Mouse (Mus musculus): ENCODE measurements around the gene Gas2l3. TPM values are rescaled to one million over a fixed set of nuclear protein-coding genes. Genes with fewer than 3 reads are reported as not detected.

Gene Gas2l3
- polyA plus RNA-seq, 1 experiment = 12.1 TPM

- peaks cover 4% of the 10 kb centered on the region for H3K4me1 ChIP-seq (ENCODE audit: control insufficient read depth, insufficient read depth, low read length)
- H3K27ac ChIP-seq (ENCODE audit: insufficient read depth, low read length) = no peak overlapping the region
- no peak overlapping the region for H3K4me3 ChIP-seq (ENCODE audit: insufficient read depth, low read length)
- no peak for TF ChIP-seq CTCF (IDR thresholded peaks at IDR 0.05; ENCODE audit: borderline replicate concordance, insufficient read depth, low read length)
- TF ChIP-seq POLR2A (IDR thresholded peaks at IDR 0.05; ENCODE audit: low read depth, low read length) = no peak
Observed at GRCm38 (mm10) chr10:89435413-89435812, 8.4 kb downstream of the Gas2l3 start.

DNA sequence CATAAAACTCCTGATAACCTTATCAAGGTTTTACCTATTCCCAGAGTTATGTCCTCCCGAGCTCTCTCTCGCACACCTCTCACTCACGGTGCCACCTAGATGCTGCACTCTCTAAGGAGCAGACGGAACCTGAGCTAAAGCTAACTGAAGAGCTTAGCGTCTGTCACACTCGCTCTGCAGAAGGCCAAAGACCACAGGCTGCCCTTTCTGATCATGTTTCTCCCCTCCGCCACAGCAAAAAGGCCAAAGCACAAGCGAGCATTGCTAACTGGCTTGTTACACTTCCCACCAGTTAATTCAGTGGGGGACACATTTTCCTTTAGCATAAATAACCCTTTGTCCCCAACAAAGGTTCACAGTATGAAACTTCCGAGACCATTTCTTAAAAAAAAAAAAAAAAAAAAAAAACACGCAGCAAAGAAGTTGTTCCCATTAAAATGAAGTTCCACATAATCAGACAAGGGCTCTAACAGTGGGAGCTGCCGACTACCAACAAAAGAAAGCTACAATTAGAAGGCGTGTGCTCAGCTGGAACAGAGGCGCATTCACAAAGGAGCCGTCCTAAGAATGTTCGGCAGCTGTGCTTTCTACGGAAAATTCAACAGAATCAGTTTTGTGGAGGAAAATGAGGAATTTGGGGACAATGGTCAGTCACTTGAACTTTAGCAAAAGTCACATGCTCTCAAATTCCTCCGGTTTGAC is 9.1 kb downstream of the Gas2l3 start:
- Histone ChIP-seq H3K4me3 (ENCODE audit: insufficient read depth, low read length) (no peak overlapping the region), H3K27ac (ENCODE audit: insufficient read depth, low read length) (no peak overlapping the region), H3K4me1 (ENCODE audit: control insufficient read depth, insufficient read depth, low read length) (peaks cover 4% of the 10 kb centered on the region)
- TF ChIP-seq POLR2A (IDR thresholded peaks at IDR 0.05; ENCODE audit: low read depth, low read length) (no peak), CTCF (IDR thresholded peaks at IDR 0.05; ENCODE audit: borderline replicate concordance, insufficient read depth, low read length) (no peak)

- Histone ChIP-seq H3K4me3 (ENCODE audit: insufficient read depth, low read length) (no peak overlapping the region), H3K27ac (ENCODE audit: insufficient read depth, low read length) (no peak overlapping the region), H3K4me1 (ENCODE audit: control insufficient read depth, insufficient read depth, low read length) (no peaks in the 10 kb centered on the region)
- TF ChIP-seq CTCF (IDR thresholded peaks at IDR 0.05; ENCODE audit: borderline replicate concordance, insufficient read depth, low read length) (no peak), POLR2A (IDR thresholded peaks at IDR 0.05; ENCODE audit: low read depth, low read length) (no peak)
Observed at GRCm38 (mm10) chr10:89432743-89433142, 11.0 kb downstream of the Gas2l3 start.

DNA sequence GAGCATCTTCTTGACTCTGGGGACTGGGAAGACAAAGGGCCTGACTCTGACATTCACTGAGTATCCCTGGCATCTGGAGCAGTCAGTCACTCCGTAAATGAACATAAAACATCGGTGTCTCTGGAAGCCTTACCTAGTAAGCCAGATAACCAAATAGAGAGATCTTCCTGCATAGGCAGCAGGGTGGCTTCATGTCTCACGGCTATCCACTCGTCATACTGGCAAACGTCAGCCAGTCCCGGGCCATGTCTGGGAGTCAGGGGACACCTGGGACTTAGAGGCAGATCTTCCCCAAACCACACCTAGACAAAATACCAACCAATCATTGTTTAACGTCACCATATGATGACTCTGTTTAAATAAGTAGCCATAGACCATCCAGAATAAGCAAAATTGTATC is 13.0 kb downstream of the Gas2l3 start:
- H3K4me1 ChIP-seq (ENCODE audit: control insufficient read depth, insufficient read depth, low read length) = no peaks in the 10 kb centered on the region
- H3K4me3 ChIP-seq (ENCODE audit: insufficient read depth, low read length) = no peak overlapping the region
- no peak overlapping the region for H3K27ac ChIP-seq (ENCODE audit: insufficient read depth, low read length)
- TF ChIP-seq CTCF (IDR thresholded peaks at IDR 0.05; ENCODE audit: borderline replicate concordance, insufficient read depth, low read length) = no peak
- TF ChIP-seq POLR2A (IDR thresholded peaks at IDR 0.05; ENCODE audit: low read depth, low read length) = no peak

DNA sequence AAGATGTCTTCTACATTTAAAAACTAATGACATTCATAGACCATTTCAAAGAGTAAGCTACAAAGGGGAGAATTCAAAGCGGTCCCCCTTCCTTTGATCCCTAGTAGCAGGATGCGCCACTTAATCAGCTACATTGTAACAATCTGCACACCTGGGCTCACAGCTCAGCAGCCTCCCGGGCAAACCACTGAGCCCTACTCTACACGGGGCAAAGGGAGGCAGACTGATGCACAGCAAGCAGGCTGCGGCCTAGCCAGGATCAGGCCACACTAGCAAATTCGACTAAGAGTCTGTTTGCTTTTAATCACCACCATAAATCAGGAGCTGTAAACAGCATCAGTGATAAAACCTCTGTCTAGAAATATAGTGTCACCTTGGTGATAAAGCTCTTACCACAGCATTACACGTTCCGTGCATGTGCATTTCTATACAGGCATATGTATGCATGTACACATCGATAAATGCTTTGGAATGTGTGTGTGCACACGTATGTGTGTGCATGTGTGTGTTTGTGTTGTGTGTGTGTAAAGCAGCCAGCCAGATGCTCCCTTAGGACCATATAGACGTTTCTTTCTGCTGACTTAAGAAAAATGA is 18.9 kb downstream of the Gas2l3 start:
- Histone ChIP-seq H3K27ac (ENCODE audit: insufficient read depth, low read length) (no peak overlapping the region), H3K4me3 (ENCODE audit: insufficient read depth, low read length) (no peak overlapping the region), H3K4me1 (ENCODE audit: control insufficient read depth, insufficient read depth, low read length) (no peaks in the 10 kb centered on the region)
- TF ChIP-seq CTCF (IDR thresholded peaks at IDR 0.05; ENCODE audit: borderline replicate concordance, insufficient read depth, low read length) (no peak), POLR2A (IDR thresholded peaks at IDR 0.05; ENCODE audit: low read depth, low read length) (no peak)

DNA sequence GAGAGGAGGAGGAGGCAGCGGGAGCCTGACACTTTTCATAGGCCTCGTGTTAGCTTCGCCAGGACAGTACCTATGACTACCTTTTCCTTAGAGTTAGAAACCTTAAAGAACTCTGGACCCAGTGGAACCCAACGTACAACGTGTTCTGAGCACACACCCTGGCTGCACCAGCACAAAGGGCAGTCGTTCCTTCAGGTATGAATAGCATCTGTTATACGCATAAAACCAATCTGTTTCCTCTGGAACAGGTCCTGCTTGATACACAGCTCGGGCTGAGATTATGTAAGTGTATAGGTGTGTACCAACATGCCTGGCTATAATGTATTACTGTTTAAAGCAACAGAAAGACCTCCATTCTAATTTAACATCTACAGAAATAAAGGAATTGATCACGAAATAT is 19.6 kb downstream of the Gas2l3 start:
- no peak for TF ChIP-seq CTCF (IDR thresholded peaks at IDR 0.05; ENCODE audit: borderline replicate concordance, insufficient read depth, low read length)
- no peak for TF ChIP-seq POLR2A (IDR thresholded peaks at IDR 0.05; ENCODE audit: low read depth, low read length)
- Histone ChIP-seq H3K4me3 (ENCODE audit: insufficient read depth, low read length) (no peak overlapping the region), H3K27ac (ENCODE audit: insufficient read depth, low read length) (no peak overlapping the region), H3K4me1 (ENCODE audit: control insufficient read depth, insufficient read depth, low read length) (no peaks in the 10 kb centered on the region)

DNA sequence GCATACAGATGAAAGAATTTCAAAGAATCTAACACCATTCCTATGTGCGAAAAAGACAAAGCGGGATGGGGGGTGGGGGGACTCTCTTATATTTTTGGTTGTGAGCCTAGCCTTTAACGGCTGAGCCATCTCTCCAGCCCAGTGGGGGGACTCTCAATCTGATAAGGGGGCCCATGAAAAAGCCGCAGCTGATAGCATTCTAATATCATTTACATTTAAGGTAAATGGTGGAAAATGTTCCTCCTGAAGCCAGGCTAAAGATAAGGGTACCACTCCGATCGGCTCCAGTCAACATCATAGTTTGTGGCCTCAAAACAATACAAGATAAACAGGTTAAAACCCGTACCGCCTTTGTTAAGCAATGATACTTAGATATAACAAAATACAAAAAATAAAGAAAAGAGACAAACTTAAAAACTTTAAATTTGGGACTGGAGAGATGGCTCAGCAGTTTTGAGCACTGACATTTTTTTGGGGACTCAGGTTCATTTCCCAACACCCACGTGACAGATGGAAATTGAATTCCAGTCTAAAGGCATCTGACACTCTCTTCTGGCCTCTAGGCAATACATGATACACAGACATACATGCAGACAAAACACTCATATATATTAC is 20.5 kb downstream of the Gas2l3 start:
- Histone ChIP-seq H3K27ac (ENCODE audit: insufficient read depth, low read length) (no peak overlapping the region), H3K4me3 (ENCODE audit: insufficient read depth, low read length) (no peak overlapping the region), H3K4me1 (ENCODE audit: control insufficient read depth, insufficient read depth, low read length) (no peaks in the 10 kb centered on the region)
- no peak for TF ChIP-seq CTCF (IDR thresholded peaks at IDR 0.05; ENCODE audit: borderline replicate concordance, insufficient read depth, low read length)
- TF ChIP-seq POLR2A (IDR thresholded peaks at IDR 0.05; ENCODE audit: low read depth, low read length) = no peak

DNA sequence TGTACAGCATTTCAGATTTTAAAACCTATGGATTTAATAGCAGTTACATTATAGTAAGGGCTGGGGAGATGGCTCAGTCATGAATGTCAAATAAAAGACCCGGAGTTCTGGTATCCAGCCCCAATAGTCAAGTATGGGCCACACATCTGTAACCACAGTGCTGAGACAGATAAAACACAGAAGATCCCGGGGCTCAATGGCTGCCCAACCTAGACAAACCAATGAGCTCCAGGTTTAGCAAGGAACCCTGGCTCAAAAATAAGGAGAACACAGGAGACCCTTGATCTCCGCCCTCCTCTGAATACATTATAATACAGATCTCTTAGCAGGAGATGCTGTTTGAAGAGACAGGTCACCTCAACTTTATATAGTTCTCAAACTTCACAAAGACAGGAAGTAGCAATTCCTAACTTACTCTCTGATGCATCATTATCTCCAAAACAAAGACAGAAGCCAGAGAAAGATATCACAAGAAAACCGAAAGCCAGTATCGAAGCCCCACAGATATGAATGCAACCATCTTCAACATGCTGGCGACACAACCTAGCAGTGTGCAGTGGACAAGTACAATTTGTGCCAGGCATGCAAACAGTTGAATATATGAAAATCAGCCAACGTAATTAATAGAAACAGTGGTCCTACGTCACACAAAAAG is 21.1 kb downstream of the Gas2l3 start:
- Histone ChIP-seq H3K4me1 (ENCODE audit: control insufficient read depth, insufficient read depth, low read length) (no peaks in the 10 kb centered on the region), H3K27ac (ENCODE audit: insufficient read depth, low read length) (no peak overlapping the region), H3K4me3 (ENCODE audit: insufficient read depth, low read length) (no peak overlapping the region)
- TF ChIP-seq CTCF (IDR thresholded peaks at IDR 0.05; ENCODE audit: borderline replicate concordance, insufficient read depth, low read length) = no peak
- no peak for TF ChIP-seq POLR2A (IDR thresholded peaks at IDR 0.05; ENCODE audit: low read depth, low read length)

DNA sequence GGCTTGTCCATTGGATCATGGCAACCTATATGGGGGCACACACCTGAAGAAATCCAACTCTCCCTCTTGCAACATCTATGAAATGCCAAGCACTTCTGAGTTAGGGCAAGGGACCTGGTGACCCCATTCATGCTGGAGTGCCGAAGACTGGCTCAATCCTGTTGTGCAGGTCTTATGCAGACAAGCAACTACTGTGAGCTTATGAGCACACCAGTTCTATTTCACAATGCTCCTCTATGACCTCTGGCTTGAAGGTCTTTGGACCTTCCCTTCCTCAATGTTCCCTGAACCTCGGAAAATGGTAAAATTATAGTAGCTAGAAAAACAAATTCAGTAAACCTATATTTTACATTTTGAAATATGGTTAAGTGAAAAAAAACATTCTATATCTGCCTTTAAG is 25.8 kb downstream of the Gas2l3 start:
- TF ChIP-seq POLR2A (IDR thresholded peaks at IDR 0.05; ENCODE audit: low read depth, low read length) (no peak), CTCF (IDR thresholded peaks at IDR 0.05; ENCODE audit: borderline replicate concordance, insufficient read depth, low read length) (no peak)
- Histone ChIP-seq H3K27ac (ENCODE audit: insufficient read depth, low read length) (no peak overlapping the region), H3K4me1 (ENCODE audit: control insufficient read depth, insufficient read depth, low read length) (no peaks in the 10 kb centered on the region), H3K4me3 (ENCODE audit: insufficient read depth, low read length) (no peak overlapping the region)

GRCm38 (mm10) chr10:89415478-89415877 is 28.3 kb downstream of the Gas2l3 start:
- no peaks in the 10 kb centered on the region for H3K4me1 ChIP-seq (ENCODE audit: control insufficient read depth, insufficient read depth, low read length)
- no peak overlapping the region for H3K4me3 ChIP-seq (ENCODE audit: insufficient read depth, low read length)
- TF ChIP-seq POLR2A (IDR thresholded peaks at IDR 0.05; ENCODE audit: low read depth, low read length) = no peak
- no peak for TF ChIP-seq CTCF (IDR thresholded peaks at IDR 0.05; ENCODE audit: borderline replicate concordance, insufficient read depth, low read length)
- no peak overlapping the region for H3K27ac ChIP-seq (ENCODE audit: insufficient read depth, low read length)
